Mouse (Mus musculus): Measurements from ENCODE around the gene Ankrd54.

DNA sequence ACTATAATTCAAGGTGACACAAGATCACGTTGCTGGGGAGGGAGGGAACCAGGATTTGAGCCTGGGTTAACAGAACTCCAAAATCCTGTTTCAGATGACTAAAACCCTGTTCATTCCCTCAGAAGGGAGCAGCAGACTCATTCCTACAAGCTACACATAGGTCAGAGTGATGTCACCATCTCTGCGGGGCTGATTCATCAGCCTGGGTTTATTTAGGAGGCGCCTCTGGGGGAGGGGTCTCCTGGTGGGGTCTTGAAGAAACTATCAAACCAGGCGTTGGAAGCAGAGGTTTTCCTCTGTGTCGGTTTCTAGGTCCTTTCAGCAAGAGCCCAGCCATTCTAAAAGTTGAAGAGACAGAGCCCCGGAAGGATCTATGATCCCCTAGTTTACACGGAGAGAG lies 45.3 kb upstream of the Ankrd54 start:
- TF ChIP-seq TCF12 (IDR thresholded peaks at IDR 0.05; ENCODE audit: insufficient read depth, poor library complexity, severe bottlenecking), result no peak
- no peak for TF ChIP-seq POLR2A (IDR thresholded peaks at IDR 0.05; ENCODE audit: insufficient read length, low read depth)
- TF ChIP-seq MAX (IDR thresholded peaks at IDR 0.05; ENCODE audit: low read depth), result no peak
- TF ChIP-seq E2F4 (IDR thresholded peaks at IDR 0.05; ENCODE audit: insufficient read depth), result no peak
- no peak for TF ChIP-seq USF1 (IDR thresholded peaks at IDR 0.05; ENCODE audit: low read depth)
- TF ChIP-seq POLR2AphosphoS2 (IDR thresholded peaks at IDR 0.05; ENCODE audit: insufficient read length, low read depth), result no peak
- no peak for TF ChIP-seq MYOD1 (IDR thresholded peaks at IDR 0.05; ENCODE audit: control insufficient read depth in 1 of 3, insufficient read length in 2 of 3, low read depth in 2 of 3)
- TF ChIP-seq REST (IDR thresholded peaks at IDR 0.05; ENCODE audit: insufficient read depth, insufficient read length), result no peak
- no peak for TF ChIP-seq TCF3 (IDR thresholded peaks at IDR 0.05; ENCODE audit: insufficient read length, low read depth)

All from myocyte (in vitro differentiated cells).